Mouse (Mus musculus) urinary bladder, postnatal 25 days (tissue): ENCODE measurements at regions not wholly inside any gene's neighbourhood (a gene's known extent, or its start where the extent isn't known, plus 50 kb on each side); places are given as distances from the start of the nearest gene placed in this dataset.

Source experiments
- DNase-seq: peaks from one replicate; pipeline ENCODE4 v3.0.0; 2022; ENCODE audit warnings: low spot score

GRCm38 (mm10) chr1:76664381-76664780, 850.5 kb downstream of the Epha4 start:
- no peak for DNase-seq

- no peak for DNase-seq
Observed at GRCm38 (mm10) chr1:76676836-76677235, 838.1 kb downstream of the Epha4 start.

- no peak for DNase-seq
Observed at GRCm38 (mm10) chr1:76705556-76705955, 809.3 kb downstream of the Epha4 start.

GRCm38 (mm10) chr1:76717639-76718292, 797.1 kb downstream of the Epha4 start:
- DNase-seq: no peak

GRCm38 (mm10) chr1:76724453-76724852, 790.4 kb downstream of the Epha4 start:
- no peak for DNase-seq

- no peak for DNase-seq
Observed at GRCm38 (mm10) chr1:76737003-76737402, 777.9 kb downstream of the Epha4 start.

- DNase-seq: no peak
Observed at GRCm38 (mm10) chr1:76737663-76738062, 777.2 kb downstream of the Epha4 start.

- no peak for DNase-seq
Observed at GRCm38 (mm10) chr1:76772694-76773093, 742.2 kb downstream of the Epha4 start.

GRCm38 (mm10) chr1:76786871-76787270, 728.0 kb downstream of the Epha4 start:
- DNase-seq: no peak

- DNase-seq: no peak
Observed at GRCm38 (mm10) chr1:76793438-76793837, 721.5 kb downstream of the Epha4 start.

- DNase-seq: no peak
Observed at GRCm38 (mm10) chr1:76819906-76820305, 695.0 kb downstream of the Epha4 start.

- no peak for DNase-seq
Observed at GRCm38 (mm10) chr1:76821610-76822009, 693.3 kb downstream of the Epha4 start.

- DNase-seq: no peak
Observed at GRCm38 (mm10) chr1:76829690-76830089, 685.2 kb downstream of the Epha4 start.

GRCm38 (mm10) chr1:76832311-76832710, 682.6 kb downstream of the Epha4 start:
- DNase-seq: no peak

- no peak for DNase-seq
Observed at GRCm38 (mm10) chr1:76835028-76835683, 679.7 kb downstream of the Epha4 start.

- DNase-seq: no peak
Observed at GRCm38 (mm10) chr1:76849346-76849745, 665.5 kb downstream of the Epha4 start.

GRCm38 (mm10) chr1:76866304-76866968, 648.5 kb downstream of the Epha4 start:
- DNase-seq: no peak

GRCm38 (mm10) chr1:76873207-76873606, 641.7 kb downstream of the Epha4 start:
- DNase-seq: no peak

- no peak for DNase-seq
Observed at GRCm38 (mm10) chr1:76880111-76880782, 634.6 kb downstream of the Epha4 start.

- no peak for DNase-seq
Observed at GRCm38 (mm10) chr1:76880783-76881145, 634.1 kb downstream of the Epha4 start.

GRCm38 (mm10) chr1:76896152-76896864, 618.6 kb downstream of the Epha4 start:
- no peak for DNase-seq

- no peak for DNase-seq
Observed at GRCm38 (mm10) chr1:76897431-76897830, 617.5 kb downstream of the Epha4 start.
